Mouse (Mus musculus): ENCODE measurements around the gene Asb5.
"Not testable (repeated sequence)": the region's sequence is repeated elsewhere in the genome, so short reads cannot be mapped to it uniquely, and the experiment has no call there.

The Asb5 gene

GRCm38 (mm10) chr8:54541331-54541730 lies 12.0 kb downstream of the Asb5 start:
- DNase-seq = no peak

- no peak for DNase-seq
Observed at GRCm38 (mm10) chr8:54548383-54548782, 19.0 kb downstream of the Asb5 start.

GRCm38 (mm10) chr8:54550026-54550574 lies 20.7 kb downstream of the Asb5 start:
- no peak for DNase-seq

- no peak for DNase-seq
Observed at GRCm38 (mm10) chr8:54554921-54555320, 25.5 kb downstream of the Asb5 start.

DNA sequence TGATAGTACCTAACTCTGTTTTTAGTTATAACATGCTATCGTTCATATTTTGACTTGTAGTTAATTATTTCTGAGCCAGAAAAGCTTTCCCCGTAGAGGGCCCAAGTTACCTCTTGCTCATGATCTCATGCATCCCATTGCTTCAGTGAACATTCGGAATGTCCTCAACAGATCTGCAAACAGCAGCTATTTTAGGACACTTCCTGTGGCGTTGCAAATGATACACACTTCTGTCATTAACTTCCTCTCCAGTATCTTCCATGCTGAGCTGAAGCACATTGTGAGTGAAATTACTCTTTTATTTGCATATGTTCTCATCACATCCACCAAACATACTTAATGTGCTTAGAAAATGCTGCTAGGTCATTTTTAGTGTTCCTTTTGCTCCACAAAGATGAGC lies 32.8 kb downstream of the Asb5 start:
- DNase-seq = no peak

- no peak for DNase-seq
Observed at GRCm38 (mm10) chr8:54565181-54565580, 35.8 kb downstream of the Asb5 start.

DNA sequence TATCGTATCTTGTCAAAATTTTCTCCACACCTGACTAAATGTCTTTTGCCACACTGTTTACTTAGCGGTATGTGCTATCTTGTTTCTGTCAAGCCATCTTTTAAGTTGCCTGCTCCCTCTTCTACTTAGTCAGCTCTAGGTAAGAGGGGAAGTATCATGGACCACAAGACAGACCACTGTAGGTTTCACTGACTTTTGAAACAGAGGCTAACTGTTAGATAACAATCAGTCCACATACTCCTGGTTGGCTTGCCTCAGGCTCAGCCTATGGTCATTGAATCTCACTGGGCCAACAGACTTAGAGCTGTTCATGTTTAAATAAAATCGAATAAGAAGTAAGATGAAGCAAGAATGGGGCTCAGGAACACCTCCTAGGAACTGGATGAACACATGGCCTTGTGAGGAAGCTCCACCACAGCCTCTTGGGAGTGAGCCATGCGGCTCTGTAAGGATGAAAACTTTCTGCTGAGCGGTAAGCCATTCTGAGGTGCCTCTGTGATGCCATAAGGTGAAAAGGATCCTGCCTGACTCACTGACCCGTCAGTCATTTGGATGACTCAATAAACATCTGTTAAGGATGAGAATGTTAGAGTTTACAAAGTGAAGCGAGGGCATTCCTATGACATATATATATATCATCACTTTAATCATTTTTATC lies 36.4 kb downstream of the Asb5 start:
- DNase-seq = no peak

- DNase-seq = no peak
Observed at GRCm38 (mm10) chr8:54567168-54567567, 37.8 kb downstream of the Asb5 start.

DNA sequence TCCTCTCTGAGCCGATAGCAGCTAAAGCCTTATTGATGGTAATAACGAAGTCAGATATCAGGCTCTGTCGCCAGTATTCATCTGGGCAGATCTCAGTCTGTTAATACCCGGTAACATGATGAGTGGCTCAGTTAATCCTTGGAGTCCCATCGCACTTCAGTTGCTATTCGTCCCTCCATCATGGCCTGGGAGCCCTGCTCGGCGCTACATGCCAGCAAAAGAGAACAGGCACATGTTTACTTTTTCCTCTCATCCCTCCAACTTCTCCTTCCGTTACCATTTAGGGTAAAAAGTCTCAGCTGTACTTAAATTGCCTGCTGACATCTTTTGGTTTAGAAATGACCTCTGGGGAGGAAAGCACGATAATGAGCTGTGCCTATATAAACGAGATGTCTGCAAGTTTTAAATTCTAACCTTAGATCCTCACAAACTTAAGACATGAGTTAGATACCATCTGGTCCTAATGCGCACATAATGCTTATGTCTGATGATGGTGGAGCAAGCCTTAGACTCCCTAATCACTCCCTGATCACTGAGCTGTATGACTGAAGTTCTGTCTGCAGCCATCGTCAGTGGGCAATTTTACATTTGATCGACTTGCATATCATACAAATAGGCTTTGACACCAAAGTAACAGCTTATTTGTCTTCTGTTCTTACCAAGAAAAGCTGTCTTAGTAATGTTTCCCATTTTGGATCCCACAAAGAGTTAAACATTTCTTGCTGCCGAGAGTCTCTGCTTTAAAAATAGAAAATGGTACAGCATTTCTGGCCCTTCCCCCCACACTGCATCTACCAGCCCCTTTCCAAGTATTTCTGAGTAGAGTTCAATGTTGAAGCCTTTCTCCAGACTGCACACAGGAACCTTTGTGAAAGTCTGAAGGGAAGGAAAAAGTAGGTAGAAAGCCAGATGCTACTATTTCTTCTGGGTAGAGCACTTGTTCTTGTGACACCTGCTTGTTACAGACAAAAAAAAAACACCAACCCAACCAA lies 41.5 kb downstream of the Asb5 start:
- no peak for DNase-seq

- no peak for DNase-seq
Observed at GRCm38 (mm10) chr8:54581436-54581835, 52.1 kb downstream of the Asb5 start.

- DNase-seq = no peak
Observed at GRCm38 (mm10) chr8:54582886-54583285, 53.5 kb downstream of the Asb5 start.

DNA sequence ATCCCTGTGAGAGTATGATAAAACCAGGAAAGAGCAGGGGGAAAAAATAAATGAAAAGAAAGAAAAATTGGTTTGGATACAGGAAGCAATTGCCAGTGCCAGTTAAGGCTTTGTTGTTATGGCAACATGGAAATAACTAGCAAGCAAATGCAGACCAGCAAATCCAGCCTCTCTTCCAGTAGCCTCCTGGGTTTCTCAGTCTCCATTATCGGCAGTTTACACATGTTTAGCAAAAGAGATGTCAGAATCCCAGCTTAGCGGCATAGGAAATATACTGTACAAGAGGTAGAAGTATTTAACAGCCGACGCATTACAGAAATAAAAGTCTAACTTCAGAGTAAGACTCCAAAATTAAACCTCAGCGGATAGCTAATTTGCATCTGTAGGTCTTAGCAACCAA lies 65.3 kb downstream of the Asb5 start:
- no peak for DNase-seq

DNA sequence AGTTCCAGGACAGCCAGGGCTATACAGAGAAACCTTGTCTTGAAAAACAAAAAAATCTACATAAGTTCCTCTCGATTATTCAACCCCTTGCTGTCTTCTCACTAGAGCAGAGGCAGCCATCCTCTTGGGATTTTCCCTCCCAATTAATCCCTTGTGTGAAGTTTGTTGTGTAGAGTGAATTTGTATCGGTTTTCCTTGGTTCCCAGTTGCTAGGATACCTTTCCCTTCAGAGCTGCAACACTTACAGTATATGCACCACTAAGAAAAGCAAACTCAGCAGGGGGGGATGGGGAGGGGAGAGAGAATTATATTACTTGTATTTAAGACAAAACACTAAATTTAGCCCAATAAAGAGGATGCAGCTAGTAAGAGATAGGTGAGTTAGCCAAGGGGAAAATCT lies 66.7 kb downstream of the Asb5 start:
- no peak for DNase-seq

DNA sequence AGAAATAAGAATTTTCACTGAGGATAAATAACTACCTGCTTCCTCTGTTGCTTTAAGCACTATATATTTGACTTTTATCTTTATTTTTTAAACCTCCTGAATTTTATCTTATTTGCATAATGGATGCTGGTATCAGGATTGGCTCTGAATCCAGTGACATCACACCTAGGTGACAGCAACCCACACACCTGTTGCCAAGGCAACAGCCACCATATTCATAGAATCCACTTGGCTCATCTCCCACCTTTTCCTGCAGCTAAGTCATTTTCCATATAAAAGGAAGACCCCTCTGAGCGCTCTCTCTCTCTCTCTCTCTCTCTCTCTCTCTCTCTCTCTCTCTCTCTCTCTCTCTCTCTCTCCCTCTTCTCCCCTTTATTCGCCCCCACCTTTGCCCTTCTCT lies 67.6 kb downstream of the Asb5 start:
- DNase-seq = no peak

DNA sequence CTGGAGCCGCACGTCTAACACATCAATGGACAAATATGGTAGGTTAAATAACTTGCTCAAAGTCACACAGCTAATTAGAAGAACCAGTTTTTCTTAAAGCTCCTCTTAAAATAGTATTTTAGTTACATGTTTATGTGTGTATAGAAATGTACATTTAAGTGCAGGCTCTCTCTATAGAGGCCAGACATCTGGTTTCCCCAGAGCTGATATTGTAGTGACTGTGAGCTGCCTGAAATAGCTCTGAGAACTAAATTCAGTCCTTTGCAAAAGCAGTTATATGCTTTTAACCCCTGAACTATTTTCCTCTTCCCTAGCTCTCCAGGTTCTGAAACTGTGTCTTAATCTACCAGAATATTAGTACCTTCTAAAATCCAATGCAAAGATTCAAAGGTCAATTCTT lies 68.0 kb downstream of the Asb5 start:
- DNase-seq = no peak

GRCm38 (mm10) chr8:54600671-54601251 lies 71.4 kb downstream of the Asb5 start, which contains the start of gene Spata4:
Spata4 (plus strand) TSS chr8:54600781.
- DNase-seq = peak in 1 of 2 experiments; percentile 14

DNA sequence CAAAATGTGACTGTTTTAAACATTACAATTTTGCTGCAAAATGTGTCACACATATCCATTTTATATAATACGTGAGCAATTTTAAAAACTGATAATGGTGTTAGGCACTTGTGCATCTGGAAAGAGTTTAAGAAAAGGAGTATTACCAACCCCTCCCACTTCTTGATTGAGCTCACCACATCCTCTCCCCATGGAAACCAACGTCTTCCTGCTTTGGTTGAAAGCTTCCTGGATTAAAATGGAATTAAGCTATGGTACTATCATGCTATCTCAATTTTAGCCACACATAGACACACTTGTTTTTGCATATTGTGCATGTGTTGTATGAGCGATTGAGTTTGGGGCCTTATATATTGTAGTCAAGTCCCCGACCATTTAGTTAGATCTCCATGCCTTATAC lies 74.1 kb downstream of the Asb5 start:
- no peak for DNase-seq

- DNase-seq = no peak
Observed at GRCm38 (mm10) chr8:54609336-54609735, 80.0 kb downstream of the Asb5 start.

GRCm38 (mm10) chr8:54610238-54610637 lies 80.9 kb downstream of the Asb5 start:
- DNase-seq = peak; percentile 15 to 37

- not testable (repeated sequence) for DNase-seq
Observed at GRCm38 (mm10) chr8:54616710-54617109, 87.3 kb downstream of the Asb5 start.
